Mouse (Mus musculus): Measurements from ENCODE around the gene Mgat4d. TPM values are rescaled to one million over a fixed set of nuclear protein-coding genes. Genes with fewer than 3 reads are reported as not detected.

Gene Mgat4d
- polyA plus RNA-seq, 1 experiment from 2014 or later = not detected

GRCm38 (mm10) chr8:83394325-83394724 is 46.1 kb downstream of the Mgat4d start:
- Histone ChIP-seq H3K4me1 (replicated peaks; ENCODE audit: control insufficient read depth, insufficient read depth) (no peaks in the 10 kb centered on the region), H3K4me3 (ENCODE audit: low read depth, low read length) (no peak overlapping the region), H3K9me3 (ENCODE audit: control insufficient read depth, low read length) (no peaks in the 10 kb centered on the region), H3K27ac (replicated peaks) (no peak overlapping the region), H3K4me2 (replicated peaks; ENCODE audit: low read depth) (no peak overlapping the region), H3K36me3 (ENCODE audit: control insufficient read depth, insufficient read depth, low read length) (no peaks in the 10 kb centered on the region), H3K9ac (ENCODE audit: low read length) (no peak overlapping the region), H3K27me3 (ENCODE audit: control insufficient read depth, insufficient read depth, low read length) (peaks cover 6% of the 10 kb centered on the region)
- no peak for DNase-seq (ENCODE audit: low spot score)
- no peak for TF ChIP-seq EP300 (optimal IDR thresholded peaks at IDR 0.05)
- no peak for ATAC-seq (ENCODE audit: low FRiP score, low TSS enrichment)
- 81% methylated on average over 5 of the region's 5 CpGs for WGBS

DNA sequence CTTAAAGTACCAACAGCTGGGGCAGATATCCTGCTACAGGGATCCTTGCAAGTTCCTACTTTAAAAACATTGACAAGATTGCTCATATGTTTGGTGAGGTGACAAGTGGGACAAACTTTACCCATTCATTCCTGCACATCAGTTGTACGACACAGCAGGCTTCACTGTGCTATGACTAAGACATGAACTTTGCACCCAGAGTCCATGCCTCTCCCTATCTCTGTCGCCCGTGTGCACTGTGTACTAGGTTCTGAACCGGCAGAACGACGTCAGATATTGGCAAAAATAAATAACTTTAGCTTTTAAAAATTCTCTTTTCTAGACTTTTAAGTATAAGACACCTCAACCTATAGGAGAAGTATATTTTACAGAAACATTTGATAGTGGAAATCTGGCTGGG is 48.4 kb downstream of the Mgat4d start:
- H3K4me3 ChIP-seq (ENCODE audit: low read depth, low read length) = no peak overlapping the region
- peak; percentile 95 for ATAC-seq (ENCODE audit: low FRiP score, low TSS enrichment)
- H3K36me3 ChIP-seq (ENCODE audit: control insufficient read depth, insufficient read depth, low read length) = no peaks in the 10 kb centered on the region
- TF ChIP-seq CTCF (IDR thresholded peaks at IDR 0.05; ENCODE audit: low read depth) = no peak
- TF ChIP-seq EP300 (optimal IDR thresholded peaks at IDR 0.05) = no peak
- WGBS = 61% methylated on average over 6 of the region's 6 CpGs
- no peaks in the 10 kb centered on the region for H3K9me3 ChIP-seq (ENCODE audit: control insufficient read depth, low read length)
- no peak overlapping the region for H3K4me2 ChIP-seq (replicated peaks; ENCODE audit: low read depth)
- no peak overlapping the region for H3K9ac ChIP-seq (ENCODE audit: low read length)
- no peak overlapping the region for H3K27ac ChIP-seq (replicated peaks)
- no peaks in the 10 kb centered on the region for H3K4me1 ChIP-seq (replicated peaks; ENCODE audit: control insufficient read depth, insufficient read depth)
- peak; percentile 31 for DNase-seq (ENCODE audit: low spot score)
- no peaks in the 10 kb centered on the region for H3K27me3 ChIP-seq (ENCODE audit: control insufficient read depth, insufficient read depth, low read length)

- no peak for DNase-seq (ENCODE audit: low spot score)
- H3K4me1 ChIP-seq (replicated peaks; ENCODE audit: control insufficient read depth, insufficient read depth) = no peaks in the 10 kb centered on the region
- no peak for TF ChIP-seq EP300 (optimal IDR thresholded peaks at IDR 0.05)
- TF ChIP-seq CTCF (IDR thresholded peaks at IDR 0.05; ENCODE audit: low read depth) = no peak
- no peaks in the 10 kb centered on the region for H3K36me3 ChIP-seq (ENCODE audit: control insufficient read depth, insufficient read depth, low read length)
- H3K9me3 ChIP-seq (ENCODE audit: control insufficient read depth, low read length) = no peaks in the 10 kb centered on the region
- no peak overlapping the region for H3K9ac ChIP-seq (ENCODE audit: low read length)
- no peak overlapping the region for H3K4me2 ChIP-seq (replicated peaks; ENCODE audit: low read depth)
- no peak overlapping the region for H3K27ac ChIP-seq (replicated peaks)
- no peak overlapping the region for H3K4me3 ChIP-seq (ENCODE audit: low read depth, low read length)
- 62% methylated on average over 4 of the region's 4 CpGs for WGBS
- peak; percentile 84 for ATAC-seq (ENCODE audit: low FRiP score, low TSS enrichment)
- no peaks in the 10 kb centered on the region for H3K27me3 ChIP-seq (ENCODE audit: control insufficient read depth, insufficient read depth, low read length)
Observed at GRCm38 (mm10) chr8:83397726-83398125, 49.5 kb downstream of the Mgat4d start.

DNA sequence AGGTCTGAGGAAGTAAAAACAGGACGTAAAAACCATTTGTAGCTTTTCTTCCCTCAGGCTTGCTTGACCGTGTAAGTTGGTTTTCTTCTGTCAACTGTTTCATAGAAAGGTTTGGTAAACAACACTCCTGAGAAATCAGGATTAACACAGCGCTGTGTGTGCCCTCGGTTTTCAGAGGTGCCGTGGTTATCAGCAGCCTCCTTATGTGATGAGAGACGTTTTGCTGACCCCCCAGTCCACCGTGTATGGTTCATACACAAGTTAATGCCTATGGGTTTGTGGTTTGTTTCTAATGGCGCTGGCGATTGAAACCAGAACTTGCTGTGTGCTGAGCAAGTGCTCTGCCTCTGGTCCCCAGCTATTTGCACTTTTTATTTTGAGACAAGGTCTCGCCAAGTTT is 57.3 kb downstream of the Mgat4d start:
- Histone ChIP-seq H3K9ac (ENCODE audit: low read length) (no peak overlapping the region), H3K4me3 (ENCODE audit: low read depth, low read length) (no peak overlapping the region), H3K9me3 (ENCODE audit: control insufficient read depth, low read length) (no peaks in the 10 kb centered on the region), H3K4me1 (replicated peaks; ENCODE audit: control insufficient read depth, insufficient read depth) (no peaks in the 10 kb centered on the region), H3K27ac (replicated peaks) (no peak overlapping the region), H3K36me3 (ENCODE audit: control insufficient read depth, insufficient read depth, low read length) (no peaks in the 10 kb centered on the region), H3K4me2 (replicated peaks; ENCODE audit: low read depth) (no peak overlapping the region), H3K27me3 (ENCODE audit: control insufficient read depth, insufficient read depth, low read length) (no peaks in the 10 kb centered on the region)
- DNase-seq (ENCODE audit: low spot score) (no peak), ATAC-seq (ENCODE audit: low FRiP score, low TSS enrichment) (no peak)
- TF ChIP-seq CTCF (IDR thresholded peaks at IDR 0.05; ENCODE audit: low read depth) = no peak
- TF ChIP-seq EP300 (optimal IDR thresholded peaks at IDR 0.05) = no peak
- 63% methylated on average over 10 of the region's 10 CpGs for WGBS

- Histone ChIP-seq H3K27ac (replicated peaks) (no peak overlapping the region), H3K4me1 (replicated peaks; ENCODE audit: control insufficient read depth, insufficient read depth) (no peaks in the 10 kb centered on the region), H3K4me3 (ENCODE audit: low read depth, low read length) (no peak overlapping the region), H3K4me2 (replicated peaks; ENCODE audit: low read depth) (no peak overlapping the region), H3K9ac (ENCODE audit: low read length) (no peak overlapping the region), H3K27me3 (ENCODE audit: control insufficient read depth, insufficient read depth, low read length) (no peaks in the 10 kb centered on the region), H3K36me3 (ENCODE audit: control insufficient read depth, insufficient read depth, low read length) (no peaks in the 10 kb centered on the region), H3K9me3 (ENCODE audit: control insufficient read depth, low read length) (no peaks in the 10 kb centered on the region)
- ATAC-seq (ENCODE audit: low FRiP score, low TSS enrichment) (no peak), DNase-seq (ENCODE audit: low spot score) (no peak)
- WGBS = 41% methylated on average over 6 of the region's 6 CpGs
- TF ChIP-seq EP300 (optimal IDR thresholded peaks at IDR 0.05) (no peak), CTCF (IDR thresholded peaks at IDR 0.05; ENCODE audit: low read depth) (peak; percentile 35)
Observed at GRCm38 (mm10) chr8:83406836-83407235, 58.6 kb downstream of the Mgat4d start.

- Histone ChIP-seq H3K4me3 (ENCODE audit: low read depth, low read length) (no peak overlapping the region), H3K4me1 (replicated peaks; ENCODE audit: control insufficient read depth, insufficient read depth) (no peaks in the 10 kb centered on the region), H3K27ac (replicated peaks) (no peak overlapping the region), H3K9me3 (ENCODE audit: control insufficient read depth, low read length) (no peaks in the 10 kb centered on the region), H3K27me3 (ENCODE audit: control insufficient read depth, insufficient read depth, low read length) (no peaks in the 10 kb centered on the region), H3K36me3 (ENCODE audit: control insufficient read depth, insufficient read depth, low read length) (no peaks in the 10 kb centered on the region), H3K4me2 (replicated peaks; ENCODE audit: low read depth) (no peak overlapping the region), H3K9ac (ENCODE audit: low read length) (no peak overlapping the region)
- DNase-seq (ENCODE audit: low spot score) (no peak), ATAC-seq (ENCODE audit: low FRiP score, low TSS enrichment) (no peak)
- TF ChIP-seq EP300 (optimal IDR thresholded peaks at IDR 0.05) (no peak), CTCF (IDR thresholded peaks at IDR 0.05; ENCODE audit: low read depth) (no peak)
- WGBS = 82% methylated on average over 7 of the region's 7 CpGs
Observed at GRCm38 (mm10) chr8:83408496-83408895, 60.2 kb downstream of the Mgat4d start.

Measured in stomach, postnatal 0 days (tissue).